11 mouse cellular contexts compared by ENCODE assay signal in the genomic region with DNA sequence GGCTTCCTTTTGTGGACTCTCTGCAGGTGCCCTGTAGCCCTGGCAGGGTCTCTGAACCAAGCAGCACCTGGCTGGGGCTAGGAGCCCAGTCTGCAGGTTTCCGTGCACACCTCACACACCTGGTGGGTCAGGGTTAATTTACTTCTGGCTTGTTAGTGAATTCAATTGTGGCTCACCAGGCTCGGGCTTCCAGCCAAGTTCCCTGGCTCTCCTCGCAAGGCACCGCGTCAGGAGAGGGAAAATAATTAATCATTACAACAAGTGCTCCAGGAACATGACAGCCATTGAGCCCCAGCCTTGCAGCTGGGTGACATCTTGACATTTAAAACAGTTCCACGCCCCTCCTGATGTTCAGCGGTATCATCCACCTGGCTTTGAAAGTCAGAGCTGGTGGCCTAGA.
DNase-seq lines count a peak whose midpoint lies in the region; ATAC-seq and TF ChIP-seq lines count a peak whose summit lies in the region.
"Had no signal": no experiment of that assay in that cellular context is flagged by ENCODE, and none has a peak within 500 bp of the region (broad histone marks: within the 10 kb centered on the region; RNA-seq: fewer than 3 reads in every experiment).

No protein-coding gene starts in this region.

- peaks cover 8% of the 10 kb centered on the region; the same call in 1 of the 2 replicates for H3K27me3 ChIP-seq in midbrain, postnatal 0 days (ENCODE audit: insufficient read depth, low read length)
- peaks cover 69% of the 10 kb centered on the region for H3K27me3 ChIP-seq in midbrain, embryonic 13.5 days
- peaks cover 4% of the 10 kb centered on the region for H3K27me3 ChIP-seq in kidney, embryonic 14.5 days (ENCODE audit: control insufficient read depth, insufficient read depth, low read length)

- no peak overlapping the region for H3K9ac ChIP-seq in midbrain, postnatal 0 days (replicated peaks; ENCODE audit: low read length, poor library complexity, severe bottlenecking)
- no peak overlapping the region for H3K9ac ChIP-seq in midbrain, embryonic 13.5 days (replicated peaks)
- H3K9ac ChIP-seq in kidney, embryonic 14.5 days (ENCODE audit: low read depth, low read length): no peak overlapping the region
- H3K9ac ChIP-seq: limb, embryonic 12.5 days; midbrain, embryonic 15.5 days had no signal

- H3K36me3 ChIP-seq in midbrain, postnatal 0 days (ENCODE audit: insufficient read depth, low read length): no peaks in the 10 kb centered on the region
- no peaks in the 10 kb centered on the region for H3K36me3 ChIP-seq in midbrain, embryonic 13.5 days
- no peaks in the 10 kb centered on the region for H3K36me3 ChIP-seq in kidney, embryonic 14.5 days (ENCODE audit: control insufficient read depth, insufficient read depth, low read length)
- H3K36me3 ChIP-seq: limb, embryonic 12.5 days; midbrain, embryonic 15.5 days had no signal

- no peak overlapping the region for H3K4me3 ChIP-seq in midbrain, postnatal 0 days (ENCODE audit: low read depth, low read length)
- H3K4me3 ChIP-seq in midbrain, embryonic 13.5 days (replicated peaks): no peak overlapping the region
- H3K4me3 ChIP-seq in kidney, embryonic 14.5 days (ENCODE audit: low read length): no peak overlapping the region
- H3K4me3 ChIP-seq: erythroblast, embryonic 14.5 days; limb, embryonic 12.5 days; midbrain, embryonic 15.5 days had no signal

- no peak overlapping the region for H3K4me2 ChIP-seq in midbrain, postnatal 0 days (ENCODE audit: low read depth, low read length, poor library complexity, severe bottlenecking)
- no peak overlapping the region for H3K4me2 ChIP-seq in midbrain, embryonic 13.5 days (replicated peaks)
- no peak overlapping the region for H3K4me2 ChIP-seq in kidney, embryonic 14.5 days (replicated peaks; ENCODE audit: low read depth, low read length)
- H3K4me2 ChIP-seq: limb, embryonic 12.5 days; midbrain, embryonic 15.5 days had no signal

- peak; percentile 26 to 33 for DNase-seq in cerebellum, postnatal 36 days
- no peak for DNase-seq in cerebellum, adult 11 months
- DNase-seq in midbrain, postnatal 0 days (ENCODE audit: low spot score): peak; percentile 59
- peak; percentile 74 for DNase-seq in lung, postnatal 36 days
- DNase-seq in urinary bladder, adult 18-20 months (ENCODE audit: low spot score in 2 of 2): no peak

- H3K4me1 ChIP-seq in midbrain, postnatal 0 days (ENCODE audit: insufficient read depth, low read length): peaks cover 13% of the 10 kb centered on the region
- peaks cover 27% of the 10 kb centered on the region for H3K4me1 ChIP-seq in midbrain, embryonic 13.5 days (replicated peaks)
- peaks cover 21% of the 10 kb centered on the region for H3K4me1 ChIP-seq in kidney, embryonic 14.5 days (ENCODE audit: control insufficient read depth, insufficient read depth, low read length)

- 45% methylated on average over 7 of the region's 7 CpGs for WGBS in midbrain, postnatal 0 days
- WGBS in midbrain, embryonic 13.5 days: 64% methylated on average over 7 of the region's 7 CpGs
- WGBS in kidney, embryonic 14.5 days: 27% methylated on average over 7 of the region's 7 CpGs

- H3K27ac ChIP-seq in midbrain, postnatal 0 days (ENCODE audit: low read depth, low read length): no peak overlapping the region
- H3K27ac ChIP-seq in midbrain, embryonic 13.5 days: no peak overlapping the region
- H3K27ac ChIP-seq in kidney, embryonic 14.5 days (ENCODE audit: low read depth, low read length): no peak overlapping the region
- H3K27ac ChIP-seq: limb, embryonic 12.5 days; midbrain, embryonic 15.5 days had no signal

- no peak for ATAC-seq in midbrain, postnatal 0 days (ENCODE audit: low FRiP score)
- no peak for ATAC-seq in midbrain, embryonic 13.5 days
- 0 out of 2 replicates have a peak, but pooled peaks have one; percentile 36 for ATAC-seq in kidney, embryonic 14.5 days (ENCODE audit: low FRiP score, low TSS enrichment)
- ATAC-seq in CD4-positive, CD25-positive, alpha-beta regulatory T cell, adult 4 months: no peak
- ATAC-seq: midbrain, embryonic 15.5 days had no signal

- no peaks in the 10 kb centered on the region for H3K9me3 ChIP-seq in midbrain, postnatal 0 days (ENCODE audit: low read length)
- no peaks in the 10 kb centered on the region for H3K9me3 ChIP-seq in midbrain, embryonic 13.5 days
- no peaks in the 10 kb centered on the region for H3K9me3 ChIP-seq in kidney, embryonic 14.5 days (ENCODE audit: control insufficient read depth, low read length)
- H3K9me3 ChIP-seq: limb, embryonic 12.5 days; midbrain, embryonic 15.5 days had no signal

- no peak for TF ChIP-seq CTCF in midbrain, postnatal 0 days (IDR thresholded peaks at IDR 0.05)

Comparison
In these comparisons a context has a peak if more than half of its experiments do, and no peak if none do; other contexts are left out.
1. DNase-seq: peak in cerebellum, postnatal 36 days (2 of 2), midbrain, postnatal 0 days (single experiment) and lung, postnatal 36 days (single experiment); none in cerebellum, adult 11 months (single experiment) and urinary bladder, adult 18-20 months (0 of 2).